Mouse (Mus musculus) limb, embryonic 12.5 days (tissue): ENCODE data around the gene Siae. TPM values are rescaled to one million over a fixed set of nuclear protein-coding genes. Genes with fewer than 3 reads are reported as not detected.

Experiments used
- ATAC-seq: fragments of 200-750 bp; cut with Nextera tagmentation; 2 replicates; pipeline ENCODE4 v1.8.0; 2017; ENCODE audit warnings: low read depth, moderate TSS enrichment; ENCODE audit not compliant: insufficient number of reproducible peaks, insufficient read depth, low FRiP score, low TSS enrichment
- H3K27ac ChIP-seq: fragments of 300-500 bp; sonication (generic); 2 replicates; pipeline ENCODE4 v1.5.1; 2016; ENCODE audit warnings: mild to moderate bottlenecking, moderate library complexity
- H3K27me3 ChIP-seq: fragments of 300-500 bp; sonication (generic); 2 replicates; pipeline ENCODE4 v1.6.1; 2016; ENCODE audit warnings: mild to moderate bottlenecking, moderate library complexity
- H3K36me3 ChIP-seq: fragments of 300-500 bp; sonication (generic); 2 replicates; pipeline ENCODE4 v1.6.1; 2016; ENCODE audit warnings: mild to moderate bottlenecking, moderate library complexity
- H3K4me1 ChIP-seq: fragments of 300-500 bp; sonication (generic); replicated peaks from 2 replicates; pipeline ENCODE4 v1.6.1; 2016
- H3K4me2 ChIP-seq: fragments of 300-500 bp; sonication (generic); 2 replicates; pipeline ENCODE4 v1.6.1; 2016; ENCODE audit warnings: mild to moderate bottlenecking, moderate library complexity
- H3K4me3 ChIP-seq: fragments of 300-500 bp; sonication (generic); replicated peaks from 2 replicates; pipeline ENCODE4 v1.5.1; 2016; ENCODE audit warnings: mild to moderate bottlenecking
- H3K9ac ChIP-seq: fragments of 300-500 bp; sonication (generic); replicated peaks from 2 replicates; pipeline ENCODE4 v1.6.1; 2016; ENCODE audit warnings: mild to moderate bottlenecking, moderate library complexity
- H3K9me3 ChIP-seq: fragments of 300-500 bp; sonication (generic); 2 replicates; pipeline ENCODE4 v1.6.1; 2016; ENCODE audit warnings: mild to moderate bottlenecking, moderate library complexity
- WGBS: fragments of 180-500 bp; shearing (Covaris S2); methylation state at CpG from one replicate; pipeline ENCODE4 v1.1.7; 2016; 5-methylcytosine and 5-hydroxymethylcytosine counted together
- polyA plus RNA-seq: library from polyadenylated mRNA; unstranded; fragments of >200 nt; fragmentation: Nextera tagmentation; extraction: Ambion mirVana; gene quantifications from 2 replicates; pipeline ENCODE4 v1.2.1, GENCODE M21; 2016

Gene Siae
- polyA plus RNA-seq, 1 experiment from 2014 or later: 4.5 TPM

GRCm38 (mm10) chr9:37614316-37614715 is 58.8 kb downstream of the Siae start:
- Histone ChIP-seq H3K27ac (no peak overlapping the region), H3K36me3 (no peaks in the 10 kb centered on the region), H3K4me3 (peak overlapping the region; percentile 65), H3K9ac (no peak overlapping the region), H3K27me3 (0 out of 2 replicates have a peak, but pooled peaks cover 8% of the 10 kb centered on the region), H3K4me2 (peak overlapping the region; percentile 71; the same call in 1 of the 2 replicates), H3K4me1 (peaks cover 5% of the 10 kb centered on the region; the same call in 1 of the 2 replicates), H3K9me3 (no peaks in the 10 kb centered on the region)
- 0 out of 2 replicates have a peak, but pooled peaks have one; percentile 4 for ATAC-seq

- Histone ChIP-seq H3K4me2 (no peak overlapping the region), H3K27ac (no peak overlapping the region), H3K9ac (no peak overlapping the region), H3K4me1 (no peaks in the 10 kb centered on the region), H3K27me3 (0 out of 2 replicates have a peak, but pooled peaks cover 8% of the 10 kb centered on the region), H3K36me3 (no peaks in the 10 kb centered on the region), H3K9me3 (no peaks in the 10 kb centered on the region), H3K4me3 (no peak overlapping the region; the same call in 1 of the 2 replicates)
- ATAC-seq: no peak
- WGBS: 59% methylated on average over 5 of the region's 5 CpGs
Measured at GRCm38 (mm10) chr9:37615220-37615619, 59.7 kb downstream of the Siae start.

- Histone ChIP-seq H3K4me3 (no peak overlapping the region), H3K4me1 (no peaks in the 10 kb centered on the region), H3K27me3 (0 out of 2 replicates have a peak, but pooled peaks cover 8% of the 10 kb centered on the region), H3K9ac (peak overlapping the region; percentile 27; the same call in 1 of the 2 replicates), H3K4me2 (no peak overlapping the region), H3K9me3 (no peaks in the 10 kb centered on the region), H3K27ac (no peak overlapping the region), H3K36me3 (no peaks in the 10 kb centered on the region)
- 66% methylated on average over 2 of the region's 2 CpGs for WGBS
- ATAC-seq: no peak
Measured at GRCm38 (mm10) chr9:37616770-37617169, 61.3 kb downstream of the Siae start.

GRCm38 (mm10) chr9:37621290-37621689 is 65.8 kb downstream of the Siae start:
- H3K27ac ChIP-seq: no peak overlapping the region
- H3K9me3 ChIP-seq: no peaks in the 10 kb centered on the region
- peaks cover 14% of the 10 kb centered on the region; the same call in 1 of the 2 replicates for H3K27me3 ChIP-seq
- H3K4me3 ChIP-seq: no peak overlapping the region
- 80% methylated on average over 6 of the region's 6 CpGs for WGBS
- ATAC-seq: no peak
- peaks cover 9% of the 10 kb centered on the region; the same call in 1 of the 2 replicates for H3K4me1 ChIP-seq
- H3K9ac ChIP-seq: no peak overlapping the region
- no peaks in the 10 kb centered on the region for H3K36me3 ChIP-seq
- no peak overlapping the region for H3K4me2 ChIP-seq

GRCm38 (mm10) chr9:37623981-37624380 is 68.5 kb downstream of the Siae start:
- Histone ChIP-seq H3K9me3 (no peaks in the 10 kb centered on the region), H3K27me3 (peaks cover 10% of the 10 kb centered on the region; the same call in 1 of the 2 replicates), H3K9ac (no peak overlapping the region), H3K4me2 (no peak overlapping the region), H3K4me3 (no peak overlapping the region), H3K27ac (no peak overlapping the region), H3K4me1 (peaks cover 10% of the 10 kb centered on the region; the same call in 1 of the 2 replicates), H3K36me3 (no peaks in the 10 kb centered on the region)
- WGBS: 88% methylated on average over 3 of the region's 3 CpGs
- ATAC-seq: no peak

GRCm38 (mm10) chr9:37624502-37624901 is 69.0 kb downstream of the Siae start:
- no peak for ATAC-seq
- Histone ChIP-seq H3K27ac (no peak overlapping the region), H3K9me3 (no peaks in the 10 kb centered on the region), H3K9ac (no peak overlapping the region), H3K4me3 (no peak overlapping the region), H3K4me2 (no peak overlapping the region), H3K27me3 (peaks cover 10% of the 10 kb centered on the region; the same call in 1 of the 2 replicates), H3K4me1 (peaks cover 10% of the 10 kb centered on the region; the same call in 1 of the 2 replicates), H3K36me3 (no peaks in the 10 kb centered on the region)
- 72% methylated on average over 1 of the region's 1 CpGs for WGBS

GRCm38 (mm10) chr9:37625129-37625528 is 69.6 kb downstream of the Siae start:
- Histone ChIP-seq H3K4me1 (peaks cover 10% of the 10 kb centered on the region; the same call in 1 of the 2 replicates), H3K4me3 (no peak overlapping the region), H3K27ac (no peak overlapping the region), H3K9me3 (no peaks in the 10 kb centered on the region), H3K27me3 (peaks cover 10% of the 10 kb centered on the region; the same call in 1 of the 2 replicates), H3K4me2 (no peak overlapping the region), H3K9ac (no peak overlapping the region), H3K36me3 (no peaks in the 10 kb centered on the region)
- 54% methylated on average over 3 of the region's 3 CpGs for WGBS
- no peak for ATAC-seq

- ATAC-seq: no peak
- Histone ChIP-seq H3K36me3 (no peaks in the 10 kb centered on the region), H3K4me2 (no peak overlapping the region), H3K27me3 (peaks cover 10% of the 10 kb centered on the region; the same call in 1 of the 2 replicates), H3K9me3 (no peaks in the 10 kb centered on the region), H3K9ac (no peak overlapping the region), H3K4me1 (peaks cover 10% of the 10 kb centered on the region; the same call in 1 of the 2 replicates), H3K4me3 (no peak overlapping the region), H3K27ac (no peak overlapping the region)
- WGBS: 23% methylated on average over 7 of the region's 7 CpGs
Measured at GRCm38 (mm10) chr9:37625641-37626040, 70.1 kb downstream of the Siae start.

- no peaks in the 10 kb centered on the region for H3K9me3 ChIP-seq
- H3K4me3 ChIP-seq: no peak overlapping the region
- H3K27me3 ChIP-seq: peaks cover 10% of the 10 kb centered on the region; the same call in 1 of the 2 replicates
- no peak overlapping the region for H3K4me2 ChIP-seq
- peaks cover 10% of the 10 kb centered on the region; the same call in 1 of the 2 replicates for H3K4me1 ChIP-seq
- H3K27ac ChIP-seq: no peak overlapping the region
- no peaks in the 10 kb centered on the region for H3K36me3 ChIP-seq
- no peak overlapping the region for H3K9ac ChIP-seq
- no peak for ATAC-seq
- WGBS: 14% methylated on average over 3 of the region's 3 CpGs
Measured at GRCm38 (mm10) chr9:37626103-37626567, 70.6 kb downstream of the Siae start.

GRCm38 (mm10) chr9:37627263-37627662 is 71.8 kb downstream of the Siae start:
- Histone ChIP-seq H3K9me3 (no peaks in the 10 kb centered on the region), H3K27me3 (peaks cover 10% of the 10 kb centered on the region; the same call in 1 of the 2 replicates), H3K27ac (no peak overlapping the region), H3K4me3 (no peak overlapping the region), H3K36me3 (no peaks in the 10 kb centered on the region), H3K9ac (no peak overlapping the region), H3K4me1 (peaks cover 10% of the 10 kb centered on the region; the same call in 1 of the 2 replicates), H3K4me2 (no peak overlapping the region)
- 83% methylated on average over 1 of the region's 1 CpGs for WGBS
- no peak for ATAC-seq

GRCm38 (mm10) chr9:37628581-37628980 is 73.1 kb downstream of the Siae start:
- no peaks in the 10 kb centered on the region for H3K36me3 ChIP-seq
- 78% methylated on average over 4 of the region's 4 CpGs for WGBS
- peaks cover 15% of the 10 kb centered on the region; the same call in 1 of the 2 replicates for H3K27me3 ChIP-seq
- H3K9ac ChIP-seq: no peak overlapping the region
- H3K4me2 ChIP-seq: no peak overlapping the region
- peaks cover 10% of the 10 kb centered on the region; the same call in 1 of the 2 replicates for H3K4me1 ChIP-seq
- H3K27ac ChIP-seq: no peak overlapping the region
- no peak overlapping the region for H3K4me3 ChIP-seq
- no peak for ATAC-seq
- H3K9me3 ChIP-seq: no peaks in the 10 kb centered on the region
